Mouse (Mus musculus): Measurements from ENCODE around the gene Rab7.
"Not testable (repeated sequence)": the region's sequence is repeated elsewhere in the genome, so short reads cannot be mapped to it uniquely, and the experiment has no call there.

Rab7 gene

GRCm38 (mm10) chr6:88054081-88054835, 9.2 kb upstream of the Rab7 start:
- no peak for DNase-seq (ENCODE audit: extremely low spot score, low read depth, low spot score)

- no peak for DNase-seq (ENCODE audit: extremely low spot score, low read depth, low spot score)
Measured at GRCm38 (mm10) chr6:88053228-88054080, 8.4 kb upstream of the Rab7 start.

- DNase-seq (ENCODE audit: extremely low spot score, low read depth, low spot score), result no peak
Measured at GRCm38 (mm10) chr6:88051206-88051605, 6.1 kb upstream of the Rab7 start.

- DNase-seq (ENCODE audit: extremely low spot score, low read depth, low spot score), result no peak
Measured at GRCm38 (mm10) chr6:88049008-88049407, 3.9 kb upstream of the Rab7 start.

- no peak for DNase-seq (ENCODE audit: extremely low spot score, low read depth, low spot score)
Measured at GRCm38 (mm10) chr6:88047853-88048252, 2.8 kb upstream of the Rab7 start.

- no peak for DNase-seq (ENCODE audit: extremely low spot score, low read depth, low spot score)
Measured at GRCm38 (mm10) chr6:88045406-88045766, 316 bp upstream of the Rab7 start.

- DNase-seq (ENCODE audit: extremely low spot score, low read depth, low spot score), result no peak
Measured at GRCm38 (mm10) chr6:88044234-88044576, 865 bp downstream of the Rab7 start.

- no peak for DNase-seq (ENCODE audit: extremely low spot score, low read depth, low spot score)
Measured at GRCm38 (mm10) chr6:88042336-88042735, 2.7 kb downstream of the Rab7 start.

GRCm38 (mm10) chr6:88041221-88041620, 3.8 kb downstream of the Rab7 start:
- no peak for DNase-seq (ENCODE audit: extremely low spot score, low read depth, low spot score)

- no peak for DNase-seq (ENCODE audit: extremely low spot score, low read depth, low spot score)
Measured at GRCm38 (mm10) chr6:88039426-88039825, 5.6 kb downstream of the Rab7 start.

- no peak for DNase-seq (ENCODE audit: extremely low spot score, low read depth, low spot score)
Measured at GRCm38 (mm10) chr6:88037471-88038045, 7.5 kb downstream of the Rab7 start.

- no peak for DNase-seq (ENCODE audit: extremely low spot score, low read depth, low spot score)
Measured at GRCm38 (mm10) chr6:88033504-88033903, 11.6 kb downstream of the Rab7 start.

- no peak for DNase-seq (ENCODE audit: extremely low spot score, low read depth, low spot score)
Measured at GRCm38 (mm10) chr6:88030432-88030831, 14.6 kb downstream of the Rab7 start.

- DNase-seq (ENCODE audit: extremely low spot score, low read depth, low spot score), result no peak
Measured at GRCm38 (mm10) chr6:88027390-88027789, 17.7 kb downstream of the Rab7 start.

- DNase-seq (ENCODE audit: extremely low spot score, low read depth, low spot score), result no peak
Measured at GRCm38 (mm10) chr6:88023316-88023890, 21.7 kb downstream of the Rab7 start.

- DNase-seq (ENCODE audit: extremely low spot score, low read depth, low spot score), result no peak
Measured at GRCm38 (mm10) chr6:88019154-88019553, 25.9 kb downstream of the Rab7 start.

GRCm38 (mm10) chr6:88017821-88018220, 27.2 kb downstream of the Rab7 start:
- DNase-seq (ENCODE audit: extremely low spot score, low read depth, low spot score), result no peak

GRCm38 (mm10) chr6:88015797-88016196, 29.3 kb downstream of the Rab7 start:
- no peak for DNase-seq (ENCODE audit: extremely low spot score, low read depth, low spot score)

- DNase-seq (ENCODE audit: extremely low spot score, low read depth, low spot score), result no peak
Measured at GRCm38 (mm10) chr6:88013456-88013855, 31.6 kb downstream of the Rab7 start.

- DNase-seq (ENCODE audit: extremely low spot score, low read depth, low spot score), result no peak
Measured at GRCm38 (mm10) chr6:88012601-88013000, 32.5 kb downstream of the Rab7 start.

GRCm38 (mm10) chr6:88011106-88011505, 34.0 kb downstream of the Rab7 start:
- not testable (repeated sequence) for DNase-seq (ENCODE audit: extremely low spot score, low read depth, low spot score)

GRCm38 (mm10) chr6:88009209-88009608, 35.9 kb downstream of the Rab7 start:
- no peak for DNase-seq (ENCODE audit: extremely low spot score, low read depth, low spot score)
